Mouse (Mus musculus) hematopoietic stem cell, adult 5-6 weeks (primary cell): ENCODE measurements at regions not wholly inside any gene's neighbourhood (a gene's known extent, or its start where the extent isn't known, plus 50 kb on each side); places are given as distances from the start of the nearest gene placed in this dataset.
A peak's percentile ranks its signal among the peaks of the same experiment; 100 is the strongest.
"Not testable (repeated sequence)": the region's sequence is repeated elsewhere in the genome, so short reads cannot be mapped to it uniquely, and the experiment has no call there.

Experiments
- ATAC-seq, 2 experiments: fragments of 125-278 bp in 1 of 2; replicated peaks in 1 of 2; 2 replicates each; pipeline ENCODE4 v1.8.0; 2016 to 2017; ENCODE audit warnings: inconsistent platforms in 2 of 2, mild to moderate bottlenecking in 2 of 2, moderate number of reproducible peaks in 2 of 2, low read depth in 1 of 2, moderate TSS enrichment in 1 of 2; ENCODE audit not compliant: low FRiP score in 2 of 2, poor library complexity in 2 of 2, severe bottlenecking in 2 of 2, insufficient read depth in 1 of 2, low TSS enrichment in 1 of 2

GRCm38 (mm10) chr5:28798361-28798760 lies 331.3 kb upstream of the Shh start:
- ATAC-seq: no peak

- ATAC-seq: no peak
Observed at GRCm38 (mm10) chr5:28795130-28795758, 328.2 kb upstream of the Shh start.

GRCm38 (mm10) chr5:28793781-28794180 lies 326.7 kb upstream of the Shh start:
- no peak for ATAC-seq

GRCm38 (mm10) chr5:28785347-28786060 lies 318.4 kb upstream of the Shh start:
- ATAC-seq: peak; percentile 62 to 67; a peak in 2 of 4 replicates

- ATAC-seq: no peak
Observed at GRCm38 (mm10) chr5:28784339-28784966, 317.4 kb upstream of the Shh start.

- no peak for ATAC-seq
Observed at GRCm38 (mm10) chr5:28775648-28776359, 308.7 kb upstream of the Shh start.

GRCm38 (mm10) chr5:28771796-28772195 lies 304.7 kb upstream of the Shh start:
- ATAC-seq: no peak

GRCm38 (mm10) chr5:28756171-28756948 lies 289.3 kb upstream of the Shh start:
- no peak for ATAC-seq

GRCm38 (mm10) chr5:28751821-28752220 lies 284.8 kb upstream of the Shh start:
- not testable (repeated sequence) for ATAC-seq

- no peak for ATAC-seq
Observed at GRCm38 (mm10) chr5:28734768-28735167, 267.7 kb upstream of the Shh start.

- ATAC-seq: no peak
Observed at GRCm38 (mm10) chr5:28722067-28722466, 255.0 kb upstream of the Shh start.

GRCm38 (mm10) chr5:28714978-28715377 lies 247.9 kb upstream of the Shh start:
- ATAC-seq: no peak

- no peak for ATAC-seq
Observed at GRCm38 (mm10) chr5:28710517-28710916, 243.5 kb upstream of the Shh start.

- no peak for ATAC-seq
Observed at GRCm38 (mm10) chr5:28709626-28710025, 242.6 kb upstream of the Shh start.

GRCm38 (mm10) chr5:28704359-28704758 lies 237.3 kb upstream of the Shh start:
- no peak for ATAC-seq

GRCm38 (mm10) chr5:28696966-28697365 lies 229.9 kb upstream of the Shh start:
- ATAC-seq: no peak

GRCm38 (mm10) chr5:28690110-28690509 lies 223.1 kb upstream of the Shh start:
- ATAC-seq: no peak
